Mouse (Mus musculus) mouse embryonic stem cell (cell line): ENCODE results near the gene Zswim4.

ENCODE experiments used
- in situ Hi-C, 2 experiments: fragments of 300-500 bp; cut with MboI; formaldehyde crosslinking; loops; 1 replicate in 1 of 2; 3 replicates in 1 of 2; pipeline ENCODE4 v1.14.3; 2019 to 2020; ENCODE audit warnings: low sequenced_read_pairs in 2 of 2, low pct_unique_long_range_greater_than_20kb in 1 of 2, mixed read lengths in 1 of 2; ENCODE audit not compliant: unreplicated experiment in 1 of 2

Gene Zswim4

GRCm38 (mm10) chr8:84202938-84203917, 33.6 kb downstream of the Zswim4 start:
- in situ Hi-C loops: no loop called here

- in situ Hi-C loops: no loop called here
These were observed 34.4 kb downstream of the Zswim4 start for GRCm38 (mm10) chr8:84202466-84202865.

GRCm38 (mm10) chr8:84201545-84202245, 35.2 kb downstream of the Zswim4 start:
- in situ Hi-C loops: no loop called here

GRCm38 (mm10) chr8:84200652-84201544, 36.0 kb downstream of the Zswim4 start:
- in situ Hi-C loops: no loop called here

- in situ Hi-C loops: no loop called here
These were observed 36.7 kb downstream of the Zswim4 start for GRCm38 (mm10) chr8:84200126-84200555.

- in situ Hi-C loops: no loop called here
These were observed 37.3 kb downstream of the Zswim4 start for GRCm38 (mm10) chr8:84199348-84200125.

- in situ Hi-C loops: no loop called here
These were observed 38.0 kb downstream of the Zswim4 start for GRCm38 (mm10) chr8:84198871-84199270.

- in situ Hi-C loops: no loop called here
These were observed 38.7 kb downstream of the Zswim4 start for GRCm38 (mm10) chr8:84197922-84198774.

- in situ Hi-C loops: no loop called here
These were observed 39.5 kb downstream of the Zswim4 start for GRCm38 (mm10) chr8:84197141-84197921.

- in situ Hi-C loops: no loop called here
These were observed 42.6 kb downstream of the Zswim4 start for GRCm38 (mm10) chr8:84194224-84194743.

GRCm38 (mm10) chr8:84193566-84193965, 43.3 kb downstream of the Zswim4 start:
- in situ Hi-C loops: no loop called here

GRCm38 (mm10) chr8:84193161-84193560, 43.7 kb downstream of the Zswim4 start:
- in situ Hi-C loops: no loop called here

- in situ Hi-C loops: no loop called here
These were observed 44.3 kb downstream of the Zswim4 start for GRCm38 (mm10) chr8:84192555-84192954.

GRCm38 (mm10) chr8:84192023-84192422, 44.8 kb downstream of the Zswim4 start:
- in situ Hi-C loops: no loop called here

GRCm38 (mm10) chr8:84190191-84190867, 46.5 kb downstream of the Zswim4 start:
- in situ Hi-C loops: no loop called here

GRCm38 (mm10) chr8:84189603-84190002, 47.3 kb downstream of the Zswim4 start:
- in situ Hi-C loops: no loop called here
